In the genomic region with DNA sequence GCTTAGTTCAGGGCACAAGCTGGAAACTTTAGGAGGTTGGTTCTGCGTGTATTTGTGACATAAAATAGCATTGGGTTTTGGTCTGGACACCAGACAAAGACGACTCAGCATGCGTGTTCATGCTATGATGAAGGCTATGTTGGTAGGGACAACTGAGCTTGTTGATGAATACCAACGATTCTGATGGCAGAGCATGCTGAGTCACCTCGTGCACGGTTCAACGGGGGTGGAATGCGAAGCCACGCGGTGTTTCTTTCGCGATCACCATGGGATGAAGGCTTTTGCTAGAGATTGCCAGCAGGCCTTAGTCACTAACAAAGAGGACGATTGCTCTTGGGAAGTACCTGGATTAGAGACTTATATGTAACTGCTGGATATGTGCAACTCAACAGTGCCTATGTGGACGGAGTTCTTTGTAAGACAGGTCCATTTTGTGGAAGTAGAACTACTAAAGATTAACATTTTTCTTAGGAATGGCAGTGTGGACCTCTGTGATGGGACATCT, we compare ENCODE assay signal across 8 mouse cellular contexts. TPM values are rescaled to one million over a fixed set of nuclear protein-coding genes. Genes with fewer than 3 reads are reported as not detected.
A peak's percentile ranks its signal among the peaks of the same experiment; 100 is the strongest.
DNase-seq lines count a peak whose midpoint lies in the region; ATAC-seq and TF ChIP-seq lines count a peak whose summit lies in the region.

No protein-coding gene starts in this region.

- ATAC-seq in forebrain, embryonic 14.5 days, result peak; percentile 28
- ATAC-seq in limb, embryonic 14.5 days (ENCODE audit: low FRiP score, low read depth), result peak; percentile 1; the same call in 1 of the 2 replicates
- ATAC-seq in midbrain, postnatal 0 days (ENCODE audit: low FRiP score), result peak; percentile 67

- H3K4me3 ChIP-seq in testis, adult 2 months (ENCODE audit: control insufficient read depth, low read depth, low read length), result peak overlapping the region; percentile 96
- H3K4me3 ChIP-seq in forebrain, embryonic 14.5 days (ENCODE audit: low read depth, low read length), result peak overlapping the region; percentile 62
- peak overlapping the region; percentile 72 for H3K4me3 ChIP-seq in limb, embryonic 14.5 days (replicated peaks; ENCODE audit: low read length)
- H3K4me3 ChIP-seq in midbrain, postnatal 0 days (ENCODE audit: low read depth, low read length), result peak overlapping the region; percentile 94

- H3K36me3 ChIP-seq in testis, adult 2 months (ENCODE audit: control insufficient read depth, insufficient read depth, low read length), result no peaks in the 10 kb centered on the region; the same call in none of the 2 replicates
- peaks cover 65% of the 10 kb centered on the region for H3K36me3 ChIP-seq in forebrain, embryonic 14.5 days (ENCODE audit: control insufficient read depth, insufficient read depth, low read length)
- peaks cover 55% of the 10 kb centered on the region for H3K36me3 ChIP-seq in limb, embryonic 14.5 days (ENCODE audit: control insufficient read depth, insufficient read depth, low read length)
- peaks cover 18% of the 10 kb centered on the region; the same call in 1 of the 2 replicates for H3K36me3 ChIP-seq in midbrain, postnatal 0 days (ENCODE audit: insufficient read depth, low read length)

- no peak for TF ChIP-seq CTCF in testis, adult 2 months (IDR thresholded peaks at IDR 0.05; ENCODE audit: control insufficient read depth, insufficient read depth, insufficient replicate concordance, low read depth, low read length)
- TF ChIP-seq CTCF in midbrain, postnatal 0 days (IDR thresholded peaks at IDR 0.05), result no peak

- H3K4me2 ChIP-seq in forebrain, embryonic 14.5 days (ENCODE audit: low read length), result peak overlapping the region; percentile 95
- H3K4me2 ChIP-seq in limb, embryonic 14.5 days (replicated peaks; ENCODE audit: low read depth, low read length, severe bottlenecking), result peak overlapping the region; percentile 85
- H3K4me2 ChIP-seq in midbrain, postnatal 0 days (ENCODE audit: low read depth, low read length, poor library complexity, severe bottlenecking), result peak overlapping the region; percentile 82

- H3K9ac ChIP-seq in forebrain, embryonic 14.5 days (ENCODE audit: low read length), result peak overlapping the region; percentile 85
- H3K9ac ChIP-seq in limb, embryonic 14.5 days (ENCODE audit: low read depth, low read length, severe bottlenecking), result peak overlapping the region; percentile 94
- H3K9ac ChIP-seq in midbrain, postnatal 0 days (replicated peaks; ENCODE audit: low read length, poor library complexity, severe bottlenecking), result peak overlapping the region; percentile 90

- no peaks in the 10 kb centered on the region for H3K9me3 ChIP-seq in forebrain, embryonic 14.5 days (replicated peaks; ENCODE audit: control insufficient read depth, low read length)
- no peaks in the 10 kb centered on the region for H3K9me3 ChIP-seq in limb, embryonic 14.5 days (ENCODE audit: control insufficient read depth, low read length)
- no peaks in the 10 kb centered on the region for H3K9me3 ChIP-seq in midbrain, postnatal 0 days (ENCODE audit: low read length)

- TF ChIP-seq POLR2A in testis, adult 2 months (IDR thresholded peaks at IDR 0.05; ENCODE audit: control insufficient read depth, low read depth, low read length), result no peak
- TF ChIP-seq POLR2A in limb, embryonic 14.5 days (IDR thresholded peaks at IDR 0.05; ENCODE audit: borderline replicate concordance, extremely low read depth, insufficient read depth, insufficient read length), result no peak

- H3K27ac ChIP-seq in testis, adult 2 months (ENCODE audit: control insufficient read depth, insufficient read depth, low read depth, low read length), result peak overlapping the region; percentile 96
- peak overlapping the region; percentile 89 for H3K27ac ChIP-seq in forebrain, embryonic 14.5 days (ENCODE audit: low read depth, low read length)
- peak overlapping the region; percentile 89 for H3K27ac ChIP-seq in limb, embryonic 14.5 days (replicated peaks; ENCODE audit: low read depth, low read length)
- H3K27ac ChIP-seq in midbrain, postnatal 0 days (ENCODE audit: low read depth, low read length), result peak overlapping the region; percentile 86

- H3K4me1 ChIP-seq in testis, adult 2 months (ENCODE audit: control insufficient read depth, insufficient read depth, low read length), result no peaks in the 10 kb centered on the region
- H3K4me1 ChIP-seq in forebrain, embryonic 14.5 days (ENCODE audit: control insufficient read depth, insufficient read depth, low read length), result peaks cover 18% of the 10 kb centered on the region
- peaks cover 17% of the 10 kb centered on the region for H3K4me1 ChIP-seq in limb, embryonic 14.5 days (ENCODE audit: control insufficient read depth, insufficient read depth, low read length)
- peaks cover 3% of the 10 kb centered on the region; the same call in 1 of the 2 replicates for H3K4me1 ChIP-seq in midbrain, postnatal 0 days (ENCODE audit: insufficient read depth, low read length)

- DNase-seq in frontal cortex, adult 2 months (ENCODE audit: extremely low spot score in 1 of 2, low spot score in 1 of 2), result peak; percentile 43 to 71
- DNase-seq in frontal cortex, postnatal 25 days (ENCODE audit: low spot score in 2 of 2), result no peak
- DNase-seq in testis, postnatal 14 days (ENCODE audit: low spot score), result no peak
- DNase-seq in forebrain, embryonic 14.5 days (ENCODE audit: low spot score), result peak; percentile 52
- peak; percentile 39 for DNase-seq in limb, embryonic 14.5 days (ENCODE audit: low spot score)
- DNase-seq in midbrain, postnatal 0 days (ENCODE audit: low spot score), result peak; percentile 70
- no peak for DNase-seq in cerebellum, adult 11-12 months

- H3K27me3 ChIP-seq in testis, adult 2 months (ENCODE audit: control insufficient read depth, insufficient read depth, low read length), result no peaks in the 10 kb centered on the region
- no peaks in the 10 kb centered on the region for H3K27me3 ChIP-seq in forebrain, embryonic 14.5 days (replicated peaks; ENCODE audit: control insufficient read depth, insufficient read depth, low read length)
- H3K27me3 ChIP-seq in limb, embryonic 14.5 days (ENCODE audit: control insufficient read depth, insufficient read depth, low read length), result no peaks in the 10 kb centered on the region
- no peaks in the 10 kb centered on the region for H3K27me3 ChIP-seq in midbrain, postnatal 0 days (ENCODE audit: insufficient read depth, low read length)

- under 1% methylated on average over 14 of the region's 14 CpGs for WGBS in forebrain, embryonic 14.5 days
- WGBS in limb, embryonic 14.5 days, result 0% methylated on average over 14 of the region's 14 CpGs
- under 1% methylated on average over 14 of the region's 14 CpGs for WGBS in midbrain, postnatal 0 days

RNA-seq across cellular contexts. Expression of a gene that starts 0.7 kb away (rescaled TPM):
- polyA plus RNA-seq in frontal cortex, adult 2 months (2012; rRNA removed), result 5.4 TPM in 2 replicates
- polyA plus RNA-seq in testis, adult 2 months (2012; rRNA removed), result 2.4 and 3.2 TPM in 2 replicates
- 10.5 and 17.8 TPM in 2 replicates for polyA plus RNA-seq in forebrain, embryonic 14.5 days (2014; fragmentation: Nextera tagmentation; extraction: Ambion mirVana)
- polyA plus RNA-seq in limb, embryonic 14.5 days (2012; rRNA removed), result 5.2 and 5.4 TPM in 2 replicates
- 6.9 and 9.3 TPM in 2 replicates for polyA plus RNA-seq in limb, embryonic 14.5 days (2014; fragmentation: Nextera tagmentation; extraction: Ambion mirVana)
- total RNA-seq in midbrain, postnatal 0 days (2014; rRNA removed), result 35.5 and 55.6 TPM in 2 replicates
- polyA plus RNA-seq in midbrain, postnatal 0 days (2015; fragmentation: Nextera tagmentation; extraction: Ambion mirVana), result 8.5 and 12.7 TPM in 2 replicates

RNA-seq across cellular contexts. Expression of a gene that starts 35.1 kb away (rescaled TPM):
- 20.8 and 22.9 TPM in 2 replicates for polyA plus RNA-seq in frontal cortex, adult 2 months (2012; rRNA removed)
- polyA plus RNA-seq in testis, adult 2 months (2012; rRNA removed), result 6.3 and 8.0 TPM in 2 replicates
- 38.4 and 41.3 TPM in 2 replicates for polyA plus RNA-seq in forebrain, embryonic 14.5 days (2014; fragmentation: Nextera tagmentation; extraction: Ambion mirVana)
- 14.7 and 19.7 TPM in 2 replicates for polyA plus RNA-seq in limb, embryonic 14.5 days (2012; rRNA removed)
- 22.6 and 23.8 TPM in 2 replicates for polyA plus RNA-seq in limb, embryonic 14.5 days (2014; fragmentation: Nextera tagmentation; extraction: Ambion mirVana)
- total RNA-seq in midbrain, postnatal 0 days (2014; rRNA removed), result 12.9 and 14.6 TPM in 2 replicates
- polyA plus RNA-seq in midbrain, postnatal 0 days (2015; fragmentation: Nextera tagmentation; extraction: Ambion mirVana), result 19.6 and 22.9 TPM in 2 replicates

RNA-seq across cellular contexts. Expression of a gene that starts 35.2 kb away (rescaled TPM):
- polyA plus RNA-seq in frontal cortex, adult 2 months (2012; rRNA removed), result 1.9 TPM in 2 replicates
- 5.5 and 5.7 TPM in 2 replicates for polyA plus RNA-seq in testis, adult 2 months (2012; rRNA removed)
- 22.7 and 27.5 TPM in 2 replicates for polyA plus RNA-seq in forebrain, embryonic 14.5 days (2014; fragmentation: Nextera tagmentation; extraction: Ambion mirVana)
- polyA plus RNA-seq in limb, embryonic 14.5 days (2012; rRNA removed), result 13.1 and 13.3 TPM in 2 replicates
- polyA plus RNA-seq in limb, embryonic 14.5 days (2014; fragmentation: Nextera tagmentation; extraction: Ambion mirVana), result 25.7 and 27.3 TPM in 2 replicates
- 1.4 and 2.0 TPM in 2 replicates for total RNA-seq in midbrain, postnatal 0 days (2014; rRNA removed)
- polyA plus RNA-seq in midbrain, postnatal 0 days (2015; fragmentation: Nextera tagmentation; extraction: Ambion mirVana), result 5.2 and 6.1 TPM in 2 replicates

RNA-seq across cellular contexts. Expression of a gene that starts 56.9 kb away (rescaled TPM):
- polyA plus RNA-seq in frontal cortex, adult 2 months (2012; rRNA removed), result 0.15 and 0.24 TPM in 2 replicates
- polyA plus RNA-seq in testis, adult 2 months (2012; rRNA removed), result 0.69 and 1.3 TPM in 2 replicates
- polyA plus RNA-seq in forebrain, embryonic 14.5 days (2014; fragmentation: Nextera tagmentation; extraction: Ambion mirVana), result 1.1 and 1.9 TPM in 2 replicates
- 4.9 and 7.5 TPM in 2 replicates for polyA plus RNA-seq in limb, embryonic 14.5 days (2012; rRNA removed)
- polyA plus RNA-seq in limb, embryonic 14.5 days (2014; fragmentation: Nextera tagmentation; extraction: Ambion mirVana), result 3.3 and 6.2 TPM in 2 replicates
- total RNA-seq in midbrain, postnatal 0 days (2014; rRNA removed), result 0.05 TPM in 1 of 2 replicates, not detected in the other
- 3.1 and 3.4 TPM in 2 replicates for polyA plus RNA-seq in midbrain, postnatal 0 days (2015; fragmentation: Nextera tagmentation; extraction: Ambion mirVana)

Comparison
In these comparisons a context has a peak if more than half of its experiments do, and no peak if none do; other contexts are left out.
1. DNase-seq: peak in frontal cortex, adult 2 months (2 of 2), forebrain, embryonic 14.5 days (single experiment), limb, embryonic 14.5 days (single experiment) and midbrain, postnatal 0 days (single experiment); none in frontal cortex, postnatal 25 days (0 of 2), testis, postnatal 14 days (single experiment) and cerebellum, adult 11-12 months (single experiment).
2. ATAC-seq: peak in every context shown above with its lines; median percentile 67 in midbrain, postnatal 0 days; 28 in forebrain, embryonic 14.5 days; 1 in limb, embryonic 14.5 days.
3. Peak in every context shown above with its lines, with median percentiles within 50 percentile points of each other: H3K27ac ChIP-seq, H3K4me3 ChIP-seq, H3K4me2 ChIP-seq and H3K9ac ChIP-seq.